Mouse (Mus musculus) liver, embryonic 13.5 days (tissue): ENCODE data around the gene E330034G19Rik. TPM values are rescaled to one million over a fixed set of nuclear protein-coding genes. Genes with fewer than 3 reads are reported as not detected.

Experiments used
- ATAC-seq: fragments of 200-750 bp; cut with Nextera tagmentation; 2 replicates; pipeline ENCODE4 v1.8.0; 2017; ENCODE audit warnings: low read depth, mild to moderate bottlenecking, moderate number of reproducible peaks, moderate library complexity
- DNase-seq: peaks from one replicate; pipeline ENCODE4 v3.0.0; 2022
- H3K27ac ChIP-seq: fragments of 300-500 bp; sonication (generic); 2 replicates; pipeline ENCODE4 v1.5.1; 2015; ENCODE audit warnings: moderate library complexity, mild to moderate bottlenecking, inconsistent platforms
- H3K27me3 ChIP-seq: fragments of 300-500 bp; sonication (generic); 2 replicates; pipeline ENCODE4 v1.6.1; 2015; ENCODE audit warnings: mild to moderate bottlenecking, inconsistent platforms
- H3K36me3 ChIP-seq: fragments of 300-500 bp; sonication (generic); 2 replicates; pipeline ENCODE4 v1.6.1; 2015; ENCODE audit warnings: mild to moderate bottlenecking, inconsistent platforms
- H3K4me1 ChIP-seq: fragments of 300-500 bp; sonication (generic); replicated peaks from 2 replicates; pipeline ENCODE4 v1.6.1; 2015; ENCODE audit warnings: inconsistent platforms
- H3K4me2 ChIP-seq: fragments of 300-500 bp; sonication (generic); 2 replicates; pipeline ENCODE4 v1.6.1; 2015; ENCODE audit warnings: inconsistent platforms, mild to moderate bottlenecking, moderate library complexity
- H3K4me3 ChIP-seq: fragments of 300-500 bp; sonication (generic); replicated peaks from 2 replicates; pipeline ENCODE4 v1.5.1; 2015; ENCODE audit warnings: mild to moderate bottlenecking, inconsistent platforms
- H3K9ac ChIP-seq: fragments of 300-500 bp; sonication (generic); 2 replicates; pipeline ENCODE4 v1.6.1; 2015; ENCODE audit warnings: mild to moderate bottlenecking, inconsistent platforms
- H3K9me3 ChIP-seq: fragments of 300-500 bp; sonication (generic); replicated peaks from 2 replicates; pipeline ENCODE4 v1.6.1; 2016; ENCODE audit warnings: inconsistent platforms
- WGBS: fragments of 180-500 bp; shearing (Covaris S2); methylation state at CpG from one replicate; pipeline ENCODE4 v1.1.7; 2015; ENCODE audit not compliant: insufficient replicate concordance; 5-methylcytosine and 5-hydroxymethylcytosine counted together
- polyA plus RNA-seq: library from polyadenylated mRNA; unstranded; fragments of >200 nt; fragmentation: Nextera tagmentation; extraction: Ambion mirVana; gene quantifications from 2 replicates; pipeline ENCODE4 v1.2.1, GENCODE M21; 2015

E330034G19Rik gene
- not detected in 2 replicates for polyA plus RNA-seq

DNA sequence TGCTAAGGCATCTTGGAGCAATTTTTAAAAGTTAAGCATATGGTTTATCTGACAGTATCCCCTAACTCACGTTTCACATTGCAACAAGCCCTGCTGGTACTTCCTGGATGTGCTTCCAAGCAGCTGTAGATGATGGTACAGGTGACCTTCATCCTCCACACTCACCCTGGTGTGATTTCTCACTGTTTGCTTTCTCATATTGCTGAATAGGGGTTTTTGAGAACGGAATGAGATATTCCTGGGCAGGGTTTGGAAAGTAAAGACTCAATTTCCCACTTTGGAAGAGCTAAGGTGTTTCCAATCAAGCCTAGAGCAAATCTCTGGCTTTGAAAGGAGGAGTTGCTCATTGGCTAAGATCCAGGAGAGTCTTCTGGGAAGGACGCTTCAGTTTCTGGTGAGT is at the start of gene E330034G19Rik:
TSS of gene E330034G19Rik (plus strand) at position 301 of the 400 bp plus-strand sequence.
- no peak within 1 kb of the TSS for H3K27ac ChIP-seq
- no peaks in the 10 kb centered on the region for H3K4me1 ChIP-seq
- H3K9ac ChIP-seq: no peak within 1 kb of the TSS
- no peaks in the 10 kb centered on the region for H3K9me3 ChIP-seq
- no peak within 1 kb of the TSS for H3K4me2 ChIP-seq
- no peaks in the 10 kb centered on the region for H3K27me3 ChIP-seq
- ATAC-seq: no peak
- 24% methylated on average over 3 of the region's 3 CpGs for WGBS
- DNase-seq: no peak
- no peak within 1 kb of the TSS for H3K4me3 ChIP-seq
- no peaks in the 10 kb centered on the region for H3K36me3 ChIP-seq

DNA sequence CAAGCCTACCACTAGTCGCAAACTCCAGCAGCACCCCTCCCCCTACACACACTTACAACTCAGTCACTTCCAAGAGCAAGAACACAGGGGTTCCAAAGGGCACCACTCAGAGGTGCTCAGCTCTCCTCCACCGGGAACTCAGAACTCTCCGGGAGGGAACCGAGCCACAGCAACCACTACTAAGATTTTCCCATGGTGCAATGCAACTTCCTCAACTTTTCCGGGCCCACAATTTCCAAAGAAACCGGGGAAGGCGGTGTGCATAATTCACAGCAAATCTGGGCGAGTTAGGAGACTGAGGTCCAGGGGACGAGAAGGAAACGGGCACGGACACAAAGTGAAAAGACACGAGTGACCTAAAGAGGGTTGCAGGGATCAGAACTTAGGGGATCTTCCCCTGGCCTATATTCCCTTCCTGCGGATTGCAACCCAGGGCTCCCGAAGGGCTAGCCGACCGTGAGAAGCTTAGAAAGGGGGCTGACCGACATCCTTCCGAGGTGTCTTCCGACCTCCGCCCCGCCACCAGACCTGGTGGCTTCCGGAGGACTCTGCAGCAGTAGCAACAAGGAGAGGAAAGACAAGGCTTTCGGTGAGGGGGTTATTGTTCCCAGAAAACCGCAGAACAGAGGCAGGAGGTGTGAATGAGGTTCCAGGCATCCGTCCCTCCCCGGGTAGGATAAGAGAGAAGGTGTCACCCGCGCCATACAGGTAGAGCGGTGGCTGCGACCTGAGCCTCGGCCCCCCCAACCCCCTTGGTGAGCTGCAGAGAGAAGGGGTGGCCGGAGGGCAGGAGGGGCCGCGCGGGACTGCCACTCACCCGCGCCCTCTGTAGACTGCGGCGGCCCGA is 48.5 kb upstream of the E330034G19Rik start:
- no peak for DNase-seq
- H3K4me3 ChIP-seq: peak overlapping the region; percentile 62
- no peaks in the 10 kb centered on the region for H3K36me3 ChIP-seq
- peak; percentile 51; the same call in 1 of the 2 replicates for ATAC-seq
- peak overlapping the region; percentile 65 for H3K9ac ChIP-seq
- no peaks in the 10 kb centered on the region; the same call in 1 of the 2 replicates for H3K4me1 ChIP-seq
- peaks cover 89% of the 10 kb centered on the region for H3K27me3 ChIP-seq
- H3K4me2 ChIP-seq: peak overlapping the region; percentile 66
- WGBS: 2% methylated on average over 40 of the region's 40 CpGs
- H3K27ac ChIP-seq: no peak overlapping the region
- H3K9me3 ChIP-seq: no peaks in the 10 kb centered on the region

DNA sequence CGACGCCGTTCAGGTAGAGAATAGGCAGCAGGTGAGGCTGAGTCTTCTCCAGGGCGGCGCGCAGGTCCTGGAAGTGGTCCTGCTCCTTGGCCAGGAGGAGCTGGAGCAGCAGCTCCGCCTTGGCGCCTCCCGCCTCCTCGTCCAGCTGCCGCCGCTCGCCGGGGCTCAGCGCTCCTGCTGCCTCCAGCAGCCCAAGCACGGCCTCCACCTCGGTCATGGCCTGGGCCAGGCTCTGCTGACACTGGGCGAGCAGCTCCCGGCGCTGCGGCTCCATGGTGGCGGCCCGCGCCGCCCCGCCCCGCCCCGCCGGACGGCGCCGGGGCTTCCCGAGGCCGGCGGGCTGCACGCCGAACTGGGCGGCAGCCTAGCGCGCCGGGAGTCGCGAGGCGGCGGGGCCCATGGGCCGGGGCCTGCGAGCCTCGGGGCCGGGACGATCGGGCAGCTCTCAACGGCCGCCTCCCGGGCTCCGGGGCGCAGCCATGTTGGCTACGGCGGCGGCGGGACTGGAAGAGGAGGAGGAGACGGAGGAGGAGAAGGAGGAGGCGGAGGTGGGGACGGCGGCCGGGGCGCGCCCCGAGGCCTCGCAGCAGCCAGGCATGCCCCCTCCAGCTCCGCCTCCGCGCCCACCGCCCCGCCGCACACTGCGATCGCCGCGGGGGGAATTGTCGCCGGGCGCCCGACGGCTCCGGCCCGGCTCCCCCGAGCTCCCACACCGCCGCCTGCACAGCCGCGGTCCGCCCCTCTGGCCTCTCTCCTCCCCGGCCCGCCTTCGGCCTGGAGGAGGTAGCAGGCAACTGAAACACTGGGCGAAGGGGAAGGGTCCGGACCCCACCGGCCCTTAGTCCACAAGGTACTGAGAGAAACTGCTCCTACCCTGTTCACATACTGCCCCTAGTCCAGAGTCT is 47.6 kb upstream of the E330034G19Rik start, which contains the start of gene Dlg5:
TSS of gene Dlg5 (minus strand) at position 744 of the 905 bp plus-strand sequence.
- no peaks in the 10 kb centered on the region; the same call in 1 of the 2 replicates for H3K4me1 ChIP-seq
- peak within 1 kb of the TSS; percentile 62 for H3K4me3 ChIP-seq
- H3K4me2 ChIP-seq: peak within 1 kb of the TSS; percentile 66
- H3K27me3 ChIP-seq: peaks cover 85% of the 10 kb centered on the region
- H3K9ac ChIP-seq: peak within 1 kb of the TSS; percentile 65
- ATAC-seq (peak; percentile 80), DNase-seq (peak; percentile 8)
- WGBS: 2% methylated on average over 81 of the region's 98 CpGs
- no peaks in the 10 kb centered on the region for H3K9me3 ChIP-seq
- no peak within 1 kb of the TSS for H3K27ac ChIP-seq
- H3K36me3 ChIP-seq: no peaks in the 10 kb centered on the region

DNA sequence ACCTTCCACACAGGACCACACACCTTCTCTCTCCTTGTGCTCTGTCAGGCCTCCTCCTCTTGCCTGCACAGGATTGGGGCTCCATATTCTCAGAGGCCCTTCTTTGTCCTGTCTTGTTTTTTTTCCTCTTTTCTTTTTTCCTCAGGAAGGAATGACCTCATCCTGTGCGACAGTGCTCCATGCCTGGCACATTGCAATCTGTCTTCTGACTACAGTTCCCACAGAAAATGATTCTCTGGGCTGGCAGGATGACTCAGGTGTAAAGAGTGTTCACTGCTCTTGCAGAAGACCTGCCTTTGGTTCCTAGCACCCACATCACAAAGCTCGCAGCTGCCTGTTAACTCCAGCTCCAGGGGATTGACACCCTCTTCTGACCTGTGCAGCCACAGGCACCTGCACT is 43.1 kb upstream of the E330034G19Rik start:
- Histone ChIP-seq H3K36me3 (no peaks in the 10 kb centered on the region), H3K27ac (no peak overlapping the region), H3K4me1 (no peaks in the 10 kb centered on the region; the same call in 1 of the 2 replicates), H3K27me3 (peaks cover 62% of the 10 kb centered on the region), H3K9me3 (no peaks in the 10 kb centered on the region), H3K4me2 (no peak overlapping the region), H3K4me3 (no peak overlapping the region), H3K9ac (no peak overlapping the region)
- DNase-seq: no peak
- ATAC-seq: no peak
- WGBS: 23% methylated on average over 2 of the region's 2 CpGs

DNA sequence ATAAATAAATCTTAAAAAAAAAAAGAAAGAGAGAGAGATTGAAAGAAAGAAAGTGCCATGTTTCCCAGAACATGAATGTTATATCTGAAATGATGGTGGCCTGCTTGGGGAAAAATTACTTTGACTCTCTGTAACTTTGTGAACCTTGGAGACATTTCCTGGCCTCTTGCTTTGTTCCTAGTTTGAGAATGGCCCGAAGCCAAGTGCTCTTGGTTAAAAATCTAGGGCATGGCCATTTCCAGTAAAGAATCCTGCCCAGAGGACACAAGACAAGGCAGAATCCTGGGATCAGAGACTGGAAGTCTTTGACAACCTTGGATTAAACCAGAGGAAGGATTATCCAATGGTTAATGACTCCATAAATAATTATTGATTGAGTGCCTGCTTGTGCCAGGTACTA is 41.7 kb upstream of the E330034G19Rik start:
- no peak overlapping the region for H3K27ac ChIP-seq
- H3K27me3 ChIP-seq: peaks cover 48% of the 10 kb centered on the region
- 51% methylated on average over 1 of the region's 1 CpGs for WGBS
- H3K4me3 ChIP-seq: no peak overlapping the region
- H3K36me3 ChIP-seq: no peaks in the 10 kb centered on the region
- no peak overlapping the region for H3K9ac ChIP-seq
- H3K4me2 ChIP-seq: no peak overlapping the region
- no peak for ATAC-seq
- H3K4me1 ChIP-seq: no peaks in the 10 kb centered on the region
- DNase-seq: no peak
- H3K9me3 ChIP-seq: no peaks in the 10 kb centered on the region

DNA sequence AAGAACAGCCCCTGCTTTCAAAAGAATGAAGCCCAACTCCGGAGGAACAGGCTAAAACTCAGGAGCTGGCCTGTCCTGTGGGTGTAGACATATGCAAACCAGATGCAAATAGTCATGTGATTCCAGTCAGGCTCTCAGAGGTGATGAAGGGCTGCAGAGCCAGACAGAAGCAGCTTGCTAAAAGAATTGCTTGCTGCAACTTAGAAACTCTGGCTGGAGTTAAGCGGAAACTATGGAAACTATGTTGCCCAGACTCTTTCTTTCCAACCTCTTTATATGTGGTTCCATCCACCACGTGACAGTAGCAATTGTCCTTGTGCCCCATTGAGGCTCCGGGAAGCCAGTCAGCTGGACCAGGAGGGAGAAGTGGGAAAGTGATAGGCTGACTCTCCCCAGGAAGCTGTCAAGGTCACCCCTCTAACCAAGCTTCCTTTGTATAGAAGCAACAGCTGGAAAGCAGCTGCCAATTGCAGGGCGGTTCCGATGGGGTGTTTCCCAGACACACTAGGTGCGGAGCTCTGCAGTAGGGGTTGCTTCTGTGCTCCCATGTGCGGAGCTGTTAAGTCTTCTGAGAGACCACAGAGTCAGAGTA is 39.3 kb upstream of the E330034G19Rik start:
- H3K9ac ChIP-seq: no peak overlapping the region
- ATAC-seq: no peak
- WGBS: 6% methylated on average over 8 of the region's 8 CpGs

DNA sequence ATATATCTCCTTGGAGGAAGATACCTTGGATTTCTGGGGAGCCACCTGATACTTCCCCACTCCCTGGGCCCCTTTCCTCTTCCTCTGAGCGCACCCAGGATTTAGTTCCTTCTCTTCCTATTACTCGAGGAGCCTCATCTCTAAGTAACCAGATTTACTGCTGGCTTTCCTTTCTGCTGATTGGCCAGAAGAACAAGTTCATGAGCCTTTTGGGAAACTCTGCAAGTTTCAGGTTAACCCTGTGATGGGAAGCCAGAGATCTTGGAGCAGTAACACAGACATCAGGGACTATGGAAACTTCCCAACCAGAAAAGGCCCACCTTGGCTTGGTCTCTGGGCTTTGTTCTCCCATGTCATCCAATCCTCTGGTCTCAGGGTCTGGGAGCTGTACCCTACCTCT is 37.1 kb upstream of the E330034G19Rik start:
- H3K4me2 ChIP-seq: no peak overlapping the region
- H3K27ac ChIP-seq: no peak overlapping the region
- peaks cover 19% of the 10 kb centered on the region for H3K27me3 ChIP-seq
- 26% methylated on average over 2 of the region's 2 CpGs for WGBS
- no peaks in the 10 kb centered on the region for H3K9me3 ChIP-seq
- no peak for ATAC-seq
- no peak for DNase-seq
- no peaks in the 10 kb centered on the region for H3K36me3 ChIP-seq
- no peak overlapping the region for H3K4me3 ChIP-seq
- no peak overlapping the region for H3K9ac ChIP-seq
- H3K4me1 ChIP-seq: no peaks in the 10 kb centered on the region

More for the DNA sequence above, 39.3 kb upstream of the E330034G19Rik start:
- Histone ChIP-seq H3K27ac (no peak overlapping the region), H3K4me1 (no peaks in the 10 kb centered on the region), H3K4me2 (no peak overlapping the region), H3K4me3 (no peak overlapping the region), H3K27me3 (peaks cover 26% of the 10 kb centered on the region), H3K36me3 (no peaks in the 10 kb centered on the region), H3K9me3 (no peaks in the 10 kb centered on the region)
- DNase-seq: no peak

DNA sequence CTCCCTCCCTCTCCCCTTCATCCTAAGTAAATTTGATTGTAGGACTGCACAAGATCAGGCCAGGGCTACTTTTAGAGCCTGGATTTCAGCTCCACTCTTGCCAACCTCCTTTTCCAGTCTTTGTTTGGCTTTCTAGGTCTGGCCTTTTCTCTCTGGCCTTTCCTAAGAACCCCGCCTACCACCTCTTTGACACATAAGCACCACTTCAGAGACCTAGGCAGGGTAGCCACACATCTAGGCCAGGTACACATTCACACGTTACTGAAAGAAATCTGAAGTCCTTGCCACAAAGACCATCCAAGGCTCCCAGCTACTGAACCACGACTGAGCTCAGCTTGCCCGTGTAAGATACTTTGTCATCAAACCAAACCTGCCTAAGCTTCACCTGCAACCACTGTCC is 32.6 kb upstream of the E330034G19Rik start:
- DNase-seq: no peak
- Histone ChIP-seq H3K9me3 (no peaks in the 10 kb centered on the region), H3K4me1 (no peaks in the 10 kb centered on the region), H3K27me3 (0 out of 2 replicates have a peak, but pooled peaks cover 5% of the 10 kb centered on the region), H3K4me2 (no peak overlapping the region), H3K4me3 (no peak overlapping the region), H3K9ac (no peak overlapping the region), H3K36me3 (no peaks in the 10 kb centered on the region), H3K27ac (no peak overlapping the region)
- no peak for ATAC-seq
- WGBS: 39% methylated on average over 4 of the region's 4 CpGs

DNA sequence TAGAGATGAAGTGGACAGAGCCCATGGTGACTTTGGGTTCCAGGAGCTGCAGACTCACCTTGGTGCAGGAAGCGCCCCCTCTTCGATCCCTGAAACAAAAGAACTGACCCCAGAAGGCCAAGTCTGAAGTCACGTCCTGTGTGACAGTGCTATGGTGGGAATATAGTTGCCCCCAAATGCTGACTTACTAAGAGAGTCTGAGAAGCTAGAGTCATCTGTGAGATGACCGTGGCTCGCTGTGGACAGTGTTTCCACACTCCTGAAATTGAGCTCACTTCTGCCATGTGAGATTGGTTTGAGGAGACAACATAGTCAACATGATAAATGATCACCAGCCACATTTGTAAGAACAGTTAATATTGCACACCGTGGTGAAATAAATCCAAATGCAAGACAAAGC is 30.6 kb upstream of the E330034G19Rik start:
- H3K27ac ChIP-seq: no peak overlapping the region
- H3K9me3 ChIP-seq: no peaks in the 10 kb centered on the region
- H3K4me2 ChIP-seq: no peak overlapping the region
- H3K4me1 ChIP-seq: no peaks in the 10 kb centered on the region
- WGBS: 63% methylated on average over 6 of the region's 6 CpGs
- H3K27me3 ChIP-seq: 0 out of 2 replicates have a peak, but pooled peaks cover 5% of the 10 kb centered on the region
- no peak overlapping the region for H3K9ac ChIP-seq
- no peak overlapping the region for H3K4me3 ChIP-seq
- no peaks in the 10 kb centered on the region for H3K36me3 ChIP-seq
- DNase-seq: no peak
- ATAC-seq: no peak

DNA sequence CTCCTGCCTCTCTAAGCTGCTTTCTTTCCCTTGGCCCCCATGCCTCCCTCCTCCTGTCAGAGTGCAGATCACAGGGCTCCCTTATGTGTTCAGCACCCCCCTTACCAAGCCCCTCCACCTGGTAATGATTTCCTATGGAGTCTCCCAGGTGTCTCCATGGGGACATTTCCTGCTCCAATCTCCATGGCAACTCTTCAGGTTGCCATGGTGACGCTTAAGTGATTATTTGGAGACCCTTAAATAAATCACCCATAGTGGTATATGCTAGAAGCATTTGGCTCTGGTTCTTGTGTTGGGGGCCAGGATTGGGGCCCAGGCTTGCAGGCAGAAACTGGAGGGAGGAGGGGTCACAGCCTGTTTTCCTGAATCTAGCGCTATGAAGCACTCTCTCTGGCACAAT is 30.1 kb upstream of the E330034G19Rik start:
- ATAC-seq (no peak), DNase-seq (no peak)
- Histone ChIP-seq H3K27ac (no peak overlapping the region), H3K9ac (no peak overlapping the region), H3K4me2 (no peak overlapping the region), H3K4me3 (no peak overlapping the region), H3K27me3 (0 out of 2 replicates have a peak, but pooled peaks cover 5% of the 10 kb centered on the region), H3K36me3 (no peaks in the 10 kb centered on the region), H3K4me1 (no peaks in the 10 kb centered on the region), H3K9me3 (no peaks in the 10 kb centered on the region)
- 51% methylated on average over 2 of the region's 2 CpGs for WGBS

DNA sequence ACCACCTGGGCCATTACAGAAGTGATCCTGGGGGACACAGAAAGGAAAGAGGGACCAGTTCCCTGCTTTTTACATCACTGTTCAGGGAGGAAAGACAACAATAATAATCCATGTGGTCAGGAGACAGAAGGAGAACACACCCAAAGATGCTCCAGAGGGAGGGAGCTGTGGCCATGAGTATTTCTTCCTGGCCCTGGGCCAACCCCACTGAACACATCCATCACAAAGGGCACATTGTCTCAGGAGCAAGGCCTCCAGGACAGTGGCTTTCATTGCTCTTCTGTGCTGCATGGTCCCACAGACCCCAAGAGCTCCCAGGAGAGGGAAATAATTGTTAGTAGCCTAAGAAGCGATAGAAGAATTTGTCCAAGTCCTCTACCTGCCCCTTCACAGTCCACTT is 23.4 kb upstream of the E330034G19Rik start:
- H3K9me3 ChIP-seq: no peaks in the 10 kb centered on the region
- H3K27me3 ChIP-seq: no peaks in the 10 kb centered on the region
- no peak overlapping the region for H3K9ac ChIP-seq
- WGBS: 54% methylated on average over 1 of the region's 1 CpGs
- H3K4me2 ChIP-seq: no peak overlapping the region
- H3K36me3 ChIP-seq: no peaks in the 10 kb centered on the region
- H3K27ac ChIP-seq: no peak overlapping the region
- H3K4me3 ChIP-seq: no peak overlapping the region
- no peak for DNase-seq
- H3K4me1 ChIP-seq: no peaks in the 10 kb centered on the region
- ATAC-seq: no peak
